Mouse (Mus musculus): ENCODE results near the gene Neurod1. TPM values are rescaled to one million over a fixed set of nuclear protein-coding genes. Genes with fewer than 3 reads are reported as not detected.

Neurod1 gene
- 0.25 and 0.57 TPM in 2 replicates for polyA plus RNA-seq (2016; fragmentation: Nextera tagmentation; extraction: Ambion mirVana)

- Histone ChIP-seq H3K27ac (no peak within 1 kb of the TSS), H3K27me3 (ENCODE audit: insufficient read depth, poor library complexity, severe bottlenecking) (peaks cover 74% of the 10 kb centered on the region), H3K4me1 (peaks cover 16% of the 10 kb centered on the region), H3K9me3 (no peaks in the 10 kb centered on the region), H3K36me3 (no peaks in the 10 kb centered on the region), H3K4me3 (peak within 1 kb of the TSS; percentile 58)
- DNase-seq (ENCODE audit: low spot score), result no peak
- WGBS, result 1% methylated on average over 42 of the region's 42 CpGs
Observed at GRCm38 (mm10) chr2:79456575-79457349, at the start of gene Neurod1, which contains the start of gene Cerkl. Gene Neurod1, minus strand, starts transcription at chr2:79456751. Gene Cerkl, minus strand, starts transcription at chr2:79456785.

GRCm38 (mm10) chr2:79498990-79499755 lies 42.6 kb upstream of the Neurod1 start:
- whole genome bisulfite sequencing, result 26% methylated on average over 10 of the region's 10 CpGs
- peak; percentile 78 for DNase-seq (ENCODE audit: low spot score)
- H3K9me3 ChIP-seq, result no peaks in the 10 kb centered on the region
- H3K36me3 ChIP-seq, result no peaks in the 10 kb centered on the region
- H3K27me3 ChIP-seq (ENCODE audit: insufficient read depth, poor library complexity, severe bottlenecking), result no peaks in the 10 kb centered on the region
- no peaks in the 10 kb centered on the region for H3K4me1 ChIP-seq
- H3K4me3 ChIP-seq, result no peak overlapping the region
- no peak overlapping the region for H3K27ac ChIP-seq

- no peaks in the 10 kb centered on the region for H3K4me1 ChIP-seq
- no peak overlapping the region for H3K4me3 ChIP-seq
- WGBS, result 68% methylated on average over 3 of the region's 3 CpGs
- no peak overlapping the region for H3K27ac ChIP-seq
- no peaks in the 10 kb centered on the region for H3K9me3 ChIP-seq
- no peaks in the 10 kb centered on the region for H3K36me3 ChIP-seq
- DNase-seq (ENCODE audit: low spot score), result no peak
- no peaks in the 10 kb centered on the region for H3K27me3 ChIP-seq (ENCODE audit: insufficient read depth, poor library complexity, severe bottlenecking)
Observed at GRCm38 (mm10) chr2:79485127-79485526, 28.6 kb upstream of the Neurod1 start.

GRCm38 (mm10) chr2:79482511-79482910 lies 26.0 kb upstream of the Neurod1 start:
- whole genome bisulfite sequencing, result 87% methylated on average over 2 of the region's 2 CpGs
- Histone ChIP-seq H3K36me3 (no peaks in the 10 kb centered on the region), H3K27me3 (ENCODE audit: insufficient read depth, poor library complexity, severe bottlenecking) (no peaks in the 10 kb centered on the region), H3K4me1 (no peaks in the 10 kb centered on the region), H3K27ac (no peak overlapping the region), H3K4me3 (no peak overlapping the region), H3K9me3 (no peaks in the 10 kb centered on the region)
- no peak for DNase-seq (ENCODE audit: low spot score)

GRCm38 (mm10) chr2:79462411-79462810 lies 5.9 kb upstream of the Neurod1 start:
- Histone ChIP-seq H3K9me3 (no peaks in the 10 kb centered on the region), H3K4me3 (no peak overlapping the region), H3K27ac (no peak overlapping the region), H3K27me3 (ENCODE audit: insufficient read depth, poor library complexity, severe bottlenecking) (peaks cover 36% of the 10 kb centered on the region), H3K4me1 (peaks cover 6% of the 10 kb centered on the region), H3K36me3 (no peaks in the 10 kb centered on the region)
- DNase-seq (ENCODE audit: low spot score), result no peak
- 79% methylated on average over 4 of the region's 4 CpGs for WGBS

DNA sequence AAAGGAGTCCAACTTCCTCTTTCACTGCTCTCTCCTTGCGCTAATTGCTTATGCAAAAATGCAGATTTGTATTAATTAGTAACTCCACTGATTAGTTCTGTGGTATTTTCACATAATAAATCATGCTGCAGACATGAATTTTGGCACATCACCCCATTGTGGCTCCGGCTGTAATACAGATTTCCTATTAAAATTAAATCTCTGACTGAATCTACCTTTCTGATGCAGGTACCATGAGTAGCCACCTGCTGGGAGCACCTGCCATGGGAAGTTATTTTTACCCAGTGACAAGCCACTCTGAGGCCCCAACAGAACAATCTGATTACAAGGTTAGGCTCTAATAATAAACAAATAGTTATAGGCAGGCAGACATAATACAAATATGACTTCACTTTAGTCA lies 5.3 kb upstream of the Neurod1 start:
- DNase-seq (ENCODE audit: low spot score), result no peak
- WGBS, result 80% methylated on average over 2 of the region's 2 CpGs
- peaks cover 8% of the 10 kb centered on the region for H3K4me1 ChIP-seq
- no peak overlapping the region for H3K4me3 ChIP-seq
- H3K27ac ChIP-seq, result no peak overlapping the region
- peaks cover 41% of the 10 kb centered on the region for H3K27me3 ChIP-seq (ENCODE audit: insufficient read depth, poor library complexity, severe bottlenecking)
- H3K9me3 ChIP-seq, result no peaks in the 10 kb centered on the region
- no peaks in the 10 kb centered on the region for H3K36me3 ChIP-seq

- peaks cover 13% of the 10 kb centered on the region for H3K4me1 ChIP-seq
- H3K36me3 ChIP-seq, result no peaks in the 10 kb centered on the region
- H3K27ac ChIP-seq, result no peak overlapping the region
- H3K4me3 ChIP-seq, result no peak overlapping the region
- H3K9me3 ChIP-seq, result no peaks in the 10 kb centered on the region
- DNase-seq (ENCODE audit: low spot score), result no peak
- 4% methylated on average over 2 of the region's 2 CpGs for WGBS
- peaks cover 54% of the 10 kb centered on the region for H3K27me3 ChIP-seq (ENCODE audit: insufficient read depth, poor library complexity, severe bottlenecking)
Observed at GRCm38 (mm10) chr2:79460586-79460985, 4.0 kb upstream of the Neurod1 start.

DNA sequence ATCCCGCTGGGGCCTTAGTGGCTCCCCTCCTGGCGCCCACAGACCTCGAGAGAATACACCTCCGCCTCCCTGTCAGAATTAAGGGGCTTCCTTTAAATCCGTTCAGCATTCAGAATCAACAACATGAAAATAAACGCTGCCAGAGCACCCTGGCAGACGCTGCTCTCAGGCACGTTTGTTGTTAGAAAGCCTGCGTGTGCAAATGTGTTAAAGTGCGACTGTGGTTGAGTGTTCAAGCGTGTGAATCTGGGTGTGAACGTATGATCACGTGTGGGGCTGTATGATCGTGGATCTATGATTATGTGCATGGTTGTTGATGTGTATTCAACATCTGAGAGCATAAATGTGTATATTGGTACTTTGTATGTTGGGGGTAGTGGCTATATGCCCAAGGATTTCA lies 3.6 kb upstream of the Neurod1 start:
- Histone ChIP-seq H3K9me3 (no peaks in the 10 kb centered on the region), H3K4me1 (peaks cover 13% of the 10 kb centered on the region), H3K4me3 (no peak overlapping the region), H3K27ac (no peak overlapping the region), H3K27me3 (ENCODE audit: insufficient read depth, poor library complexity, severe bottlenecking) (peaks cover 59% of the 10 kb centered on the region), H3K36me3 (no peaks in the 10 kb centered on the region)
- WGBS, result 8% methylated on average over 14 of the region's 14 CpGs
- DNase-seq (ENCODE audit: low spot score), result no peak

- H3K4me1 ChIP-seq, result peaks cover 13% of the 10 kb centered on the region
- peak overlapping the region; percentile 30 for H3K4me3 ChIP-seq
- no peak for DNase-seq (ENCODE audit: low spot score)
- H3K36me3 ChIP-seq, result no peaks in the 10 kb centered on the region
- no peak overlapping the region for H3K27ac ChIP-seq
- WGBS, result 2% methylated on average over 44 of the region's 44 CpGs
- H3K9me3 ChIP-seq, result no peaks in the 10 kb centered on the region
- peaks cover 66% of the 10 kb centered on the region for H3K27me3 ChIP-seq (ENCODE audit: insufficient read depth, poor library complexity, severe bottlenecking)
Observed at GRCm38 (mm10) chr2:79459061-79460045, 2.8 kb upstream of the Neurod1 start.

GRCm38 (mm10) chr2:79457932-79458331 lies 1.4 kb upstream of the Neurod1 start:
- WGBS, result 17% methylated on average over 3 of the region's 3 CpGs
- DNase-seq (ENCODE audit: low spot score), result no peak
- H3K36me3 ChIP-seq, result no peaks in the 10 kb centered on the region
- no peak overlapping the region for H3K4me3 ChIP-seq
- no peak overlapping the region for H3K27ac ChIP-seq
- no peaks in the 10 kb centered on the region for H3K9me3 ChIP-seq
- peaks cover 74% of the 10 kb centered on the region for H3K27me3 ChIP-seq (ENCODE audit: insufficient read depth, poor library complexity, severe bottlenecking)
- peaks cover 16% of the 10 kb centered on the region for H3K4me1 ChIP-seq

DNA sequence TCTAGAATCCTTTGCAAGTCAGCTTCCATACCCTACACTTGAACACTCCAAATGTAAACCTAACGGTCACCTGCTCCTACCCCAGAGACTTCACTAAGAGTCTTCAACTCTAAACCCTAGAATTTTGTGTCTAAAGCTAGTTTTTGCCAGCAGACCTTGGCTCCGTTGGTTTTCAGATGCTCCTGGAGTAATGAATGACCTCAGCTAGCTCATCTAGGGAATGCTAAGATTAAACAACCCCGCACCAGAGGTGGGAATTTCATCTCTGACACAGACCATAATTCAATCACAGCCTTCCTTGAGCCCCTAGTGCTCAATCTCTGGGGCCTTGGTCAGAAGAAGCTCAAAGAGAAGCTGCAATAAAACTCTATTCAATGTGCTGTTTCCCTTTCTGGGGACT lies 883 bp upstream of the Neurod1 start:
- DNase-seq (ENCODE audit: low spot score), result no peak
- Histone ChIP-seq H3K27ac (no peak overlapping the region), H3K9me3 (no peaks in the 10 kb centered on the region), H3K27me3 (ENCODE audit: insufficient read depth, poor library complexity, severe bottlenecking) (peaks cover 74% of the 10 kb centered on the region), H3K4me1 (peaks cover 16% of the 10 kb centered on the region), H3K36me3 (no peaks in the 10 kb centered on the region), H3K4me3 (no peak overlapping the region)
- WGBS, result 62% methylated on average over 3 of the region's 3 CpGs

DNA sequence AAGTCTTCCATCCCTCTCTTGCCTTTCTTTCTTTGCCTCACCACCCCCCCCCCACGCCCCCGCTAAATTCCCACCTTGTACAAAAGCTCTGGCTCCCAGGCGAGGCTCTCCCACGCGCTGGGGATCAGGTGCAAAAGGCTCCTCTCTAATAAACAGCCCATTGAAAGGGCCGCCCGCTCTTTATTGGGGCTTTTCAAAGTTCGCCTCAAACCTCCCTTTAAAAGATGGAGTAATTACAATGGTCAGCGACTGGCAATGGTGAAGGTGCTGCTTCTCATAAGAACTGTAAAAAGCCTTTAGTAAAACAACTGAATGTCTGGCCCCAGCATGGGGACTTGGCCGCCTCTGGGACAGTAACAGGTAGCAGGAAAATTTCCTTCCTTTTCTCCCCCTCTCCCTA lies 905 bp downstream of the Neurod1 start:
- Histone ChIP-seq H3K4me3 (no peak overlapping the region), H3K9me3 (no peaks in the 10 kb centered on the region), H3K36me3 (no peaks in the 10 kb centered on the region), H3K27me3 (ENCODE audit: insufficient read depth, poor library complexity, severe bottlenecking) (peaks cover 71% of the 10 kb centered on the region), H3K27ac (no peak overlapping the region), H3K4me1 (peaks cover 16% of the 10 kb centered on the region)
- DNase-seq (ENCODE audit: low spot score), result no peak
- 5% methylated on average over 10 of the region's 10 CpGs for WGBS
